Mouse (Mus musculus): ENCODE measurements around the gene Fbln2. TPM values are rescaled to one million over a fixed set of nuclear protein-coding genes. Genes with fewer than 3 reads are reported as not detected.

Gene Fbln2
- polyA plus RNA-seq, 1 experiment from 2014 or later, result 27.4 TPM

DNA sequence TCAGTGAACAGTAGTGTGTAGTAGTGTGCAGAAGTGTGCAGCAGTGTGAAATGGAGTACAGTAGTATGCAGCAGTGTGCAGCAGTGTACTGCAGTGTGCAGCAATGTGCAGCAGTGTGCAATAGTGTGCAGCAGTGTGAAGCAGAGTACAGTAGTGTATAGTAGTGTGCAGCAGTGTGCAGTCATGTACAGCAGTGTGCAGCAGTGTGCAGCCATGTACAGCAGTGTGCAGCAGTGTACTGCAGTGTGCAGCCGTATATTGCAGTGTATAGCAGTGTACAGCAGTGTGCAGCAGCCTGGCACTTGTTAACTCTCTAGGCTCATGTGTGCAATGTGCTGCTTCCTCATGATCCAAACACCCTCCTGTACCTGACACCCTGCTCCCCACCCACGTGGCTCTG lies 13.8 kb upstream of the Fbln2 start:
- H3K4me1 ChIP-seq (replicated peaks), result peaks cover 25% of the 10 kb centered on the region
- H3K36me3 ChIP-seq, result no peaks in the 10 kb centered on the region
- peak; percentile 37; the same call in 1 of the 2 replicates for ATAC-seq (ENCODE audit: low FRiP score)
- H3K4me3 ChIP-seq, result no peak overlapping the region
- no peaks in the 10 kb centered on the region for H3K9me3 ChIP-seq
- no peak overlapping the region for H3K9ac ChIP-seq
- 0 out of 2 replicates have a peak overlapping the region, but pooled peaks have one; percentile 19 for H3K27ac ChIP-seq
- H3K4me2 ChIP-seq, result no peak overlapping the region
- H3K27me3 ChIP-seq, result 0 out of 2 replicates have a peak, but pooled peaks cover 2% of the 10 kb centered on the region
- 57% methylated on average over 2 of the region's 2 CpGs for WGBS

DNA sequence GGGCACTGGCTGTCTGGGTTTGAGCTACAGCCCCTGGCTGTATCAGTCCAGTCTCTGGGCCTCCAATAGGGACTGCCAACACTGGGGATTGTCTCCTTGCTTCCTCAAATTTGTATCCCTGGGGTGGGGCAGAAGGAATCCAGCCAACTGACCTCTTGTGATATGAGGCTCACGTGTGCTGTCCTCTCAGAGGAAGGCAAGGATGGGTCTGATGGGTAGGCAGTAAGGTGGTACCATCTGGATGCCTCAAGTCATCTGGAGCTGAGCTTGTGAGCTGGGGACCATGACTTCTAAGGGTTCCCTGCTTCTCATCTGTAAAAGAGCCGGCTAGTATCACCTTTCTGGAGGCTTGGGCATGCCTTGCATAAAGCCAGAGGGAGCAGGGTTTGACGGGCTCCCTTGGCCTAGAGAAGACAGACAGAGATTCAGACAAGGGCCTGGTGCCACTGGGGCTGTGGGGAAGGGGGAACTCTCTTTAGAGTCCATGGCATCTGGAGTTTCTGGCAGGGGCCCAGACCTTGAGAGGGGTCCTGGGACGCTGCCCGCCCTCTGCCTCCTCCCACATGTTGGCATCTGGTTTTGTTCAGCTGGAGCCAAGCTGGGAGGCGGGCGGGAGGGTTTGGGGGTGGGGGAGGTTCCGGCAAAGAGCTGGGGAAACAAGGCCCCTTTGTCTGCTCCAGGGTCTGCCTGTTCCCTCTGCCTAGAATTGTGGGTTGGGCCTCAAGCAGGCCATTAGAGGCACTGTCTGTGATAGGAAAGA lies 11.6 kb upstream of the Fbln2 start:
- Histone ChIP-seq H3K27me3 (0 out of 2 replicates have a peak, but pooled peaks cover 2% of the 10 kb centered on the region), H3K4me1 (replicated peaks) (peaks cover 25% of the 10 kb centered on the region), H3K27ac (peak overlapping the region; percentile 75), H3K9me3 (no peaks in the 10 kb centered on the region), H3K4me2 (no peak overlapping the region), H3K36me3 (no peaks in the 10 kb centered on the region), H3K9ac (peak overlapping the region; percentile 43; the same call in 1 of the 2 replicates), H3K4me3 (no peak overlapping the region)
- ATAC-seq (ENCODE audit: low FRiP score), result peak; percentile 76
- WGBS, result 22% methylated on average over 8 of the region's 8 CpGs

DNA sequence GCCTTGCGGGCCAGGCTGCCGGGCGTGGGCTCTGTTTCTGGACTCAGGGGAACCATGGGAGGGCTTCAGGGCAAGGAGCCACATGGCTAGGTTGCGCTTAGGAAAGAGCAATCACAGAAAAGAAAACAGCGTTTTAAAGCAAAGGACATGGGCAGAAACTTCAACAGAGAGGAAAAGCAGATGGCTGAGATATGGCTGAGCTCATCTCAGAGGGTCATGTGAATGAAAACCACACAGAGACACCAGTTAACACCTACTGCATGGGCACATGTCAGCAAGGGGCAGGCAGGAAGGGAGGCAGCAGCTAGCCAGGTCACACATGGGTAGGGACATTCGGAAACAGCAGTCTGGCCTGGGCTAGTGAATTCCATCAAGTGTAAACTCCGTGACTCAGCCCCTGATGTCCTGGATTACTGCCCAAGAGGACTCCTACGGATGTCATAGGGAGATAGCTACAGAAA lies 10.3 kb upstream of the Fbln2 start:
- ATAC-seq (ENCODE audit: low FRiP score), result no peak
- Histone ChIP-seq H3K9me3 (no peaks in the 10 kb centered on the region), H3K9ac (no peak overlapping the region), H3K4me3 (no peak overlapping the region), H3K27ac (no peak overlapping the region), H3K4me2 (no peak overlapping the region), H3K27me3 (0 out of 2 replicates have a peak, but pooled peaks cover 2% of the 10 kb centered on the region), H3K36me3 (no peaks in the 10 kb centered on the region), H3K4me1 (replicated peaks) (peaks cover 25% of the 10 kb centered on the region)
- 78% methylated on average over 8 of the region's 8 CpGs for WGBS

DNA sequence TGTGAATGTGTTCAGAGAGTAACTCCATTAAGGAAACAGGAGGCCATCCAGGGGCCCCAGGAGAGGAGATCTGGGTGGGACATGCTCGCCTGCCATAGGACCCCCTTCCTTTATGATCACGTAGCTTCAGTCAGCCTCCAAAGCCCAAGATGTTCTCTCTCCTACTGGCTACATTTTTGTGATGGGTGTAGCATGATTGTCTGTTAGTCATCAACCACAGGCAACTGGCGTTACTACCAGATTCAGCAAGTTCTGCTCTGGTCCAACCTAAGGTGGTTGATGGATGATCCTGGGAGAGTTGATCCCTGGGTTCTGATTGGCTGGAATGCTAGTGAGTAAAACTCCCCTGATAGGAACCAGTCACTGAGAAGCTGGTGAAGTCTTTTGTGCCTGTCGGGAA lies 9.7 kb upstream of the Fbln2 start:
- ATAC-seq (ENCODE audit: low FRiP score), result no peak
- Histone ChIP-seq H3K4me3 (no peak overlapping the region), H3K9me3 (no peaks in the 10 kb centered on the region), H3K9ac (no peak overlapping the region), H3K36me3 (no peaks in the 10 kb centered on the region), H3K4me1 (replicated peaks) (peaks cover 25% of the 10 kb centered on the region), H3K27ac (no peak overlapping the region), H3K4me2 (no peak overlapping the region), H3K27me3 (0 out of 2 replicates have a peak, but pooled peaks cover 2% of the 10 kb centered on the region)
- WGBS, result 93% methylated on average over 4 of the region's 4 CpGs

DNA sequence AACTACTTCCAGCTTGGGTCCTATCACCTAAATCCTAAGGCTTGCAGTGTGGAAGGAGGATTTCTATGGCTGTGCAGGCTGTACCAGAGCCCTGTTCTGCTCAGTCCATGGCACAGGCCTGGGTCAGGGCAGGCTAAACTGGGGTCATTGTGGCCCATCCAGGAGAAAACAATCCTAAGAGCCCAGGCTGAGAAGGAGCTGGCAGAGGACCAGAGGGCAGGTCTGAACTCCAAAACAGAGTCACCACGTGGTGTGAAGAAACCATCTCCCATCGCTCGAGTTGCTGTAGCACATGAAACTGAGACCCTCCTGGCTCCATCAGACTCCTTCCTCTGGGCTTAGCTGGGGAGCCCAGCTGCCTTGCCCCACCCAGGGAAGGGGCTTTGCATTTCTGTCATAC lies 6.9 kb upstream of the Fbln2 start:
- H3K27ac ChIP-seq, result no peak overlapping the region
- no peaks in the 10 kb centered on the region for H3K9me3 ChIP-seq
- H3K4me2 ChIP-seq, result no peak overlapping the region
- WGBS, result 68% methylated on average over 3 of the region's 3 CpGs
- no peak for ATAC-seq (ENCODE audit: low FRiP score)
- H3K36me3 ChIP-seq, result no peaks in the 10 kb centered on the region
- no peak overlapping the region for H3K4me3 ChIP-seq
- no peak overlapping the region for H3K9ac ChIP-seq
- H3K27me3 ChIP-seq, result no peaks in the 10 kb centered on the region
- peaks cover 26% of the 10 kb centered on the region for H3K4me1 ChIP-seq (replicated peaks)

DNA sequence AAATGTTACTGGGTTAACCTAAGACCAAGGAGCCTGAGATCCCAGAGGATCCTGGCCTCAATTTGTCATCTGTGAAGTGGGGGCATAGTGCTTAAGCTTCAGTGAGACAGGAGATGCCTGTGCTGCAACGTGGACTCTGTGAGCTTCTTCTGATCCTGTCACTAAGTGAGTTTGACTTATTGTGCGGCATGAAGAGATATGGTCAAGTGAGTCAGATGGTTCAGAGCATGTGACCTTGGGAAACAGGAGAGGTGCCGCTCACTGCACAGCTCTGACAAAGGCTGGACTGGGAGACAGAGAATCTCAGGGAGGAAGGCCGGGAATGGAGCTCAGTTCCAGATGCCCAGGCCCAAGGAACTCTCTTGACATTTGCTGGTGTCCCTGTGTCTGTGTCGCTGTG lies 6.5 kb upstream of the Fbln2 start:
- Histone ChIP-seq H3K27me3 (peaks cover 3% of the 10 kb centered on the region; the same call in 1 of the 2 replicates), H3K9ac (no peak overlapping the region), H3K4me2 (no peak overlapping the region), H3K9me3 (no peaks in the 10 kb centered on the region), H3K27ac (no peak overlapping the region), H3K36me3 (no peaks in the 10 kb centered on the region), H3K4me3 (no peak overlapping the region), H3K4me1 (replicated peaks) (peaks cover 22% of the 10 kb centered on the region)
- ATAC-seq (ENCODE audit: low FRiP score), result no peak
- 81% methylated on average over 5 of the region's 5 CpGs for WGBS

DNA sequence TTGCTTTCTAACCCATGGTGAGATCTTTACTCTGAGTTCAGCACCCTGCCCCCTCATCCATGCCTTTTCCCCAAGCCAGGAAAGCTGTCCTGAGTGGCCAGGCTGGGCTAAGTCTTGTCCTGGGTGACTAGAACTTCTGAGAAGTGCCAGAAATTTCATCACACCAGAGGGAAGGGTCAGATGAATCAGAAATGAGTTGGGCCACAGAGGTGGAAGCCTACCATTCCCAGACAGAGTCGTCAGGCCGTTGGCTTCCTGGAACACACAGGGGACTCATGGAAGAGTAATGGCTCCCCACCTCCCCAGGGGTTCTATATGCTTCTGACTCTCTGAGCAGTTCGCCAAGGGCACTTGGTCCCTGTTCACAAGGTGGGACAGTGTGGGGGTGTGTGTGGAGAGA lies 4.8 kb upstream of the Fbln2 start:
- no peaks in the 10 kb centered on the region for H3K36me3 ChIP-seq
- no peak overlapping the region for H3K4me3 ChIP-seq
- 46% methylated on average over 3 of the region's 3 CpGs for WGBS
- no peak for ATAC-seq (ENCODE audit: low FRiP score)
- H3K27ac ChIP-seq, result no peak overlapping the region
- peaks cover 11% of the 10 kb centered on the region for H3K4me1 ChIP-seq (replicated peaks)
- H3K4me2 ChIP-seq, result no peak overlapping the region
- H3K9ac ChIP-seq, result no peak overlapping the region
- H3K27me3 ChIP-seq, result peaks cover 13% of the 10 kb centered on the region; the same call in 1 of the 2 replicates
- no peaks in the 10 kb centered on the region for H3K9me3 ChIP-seq

DNA sequence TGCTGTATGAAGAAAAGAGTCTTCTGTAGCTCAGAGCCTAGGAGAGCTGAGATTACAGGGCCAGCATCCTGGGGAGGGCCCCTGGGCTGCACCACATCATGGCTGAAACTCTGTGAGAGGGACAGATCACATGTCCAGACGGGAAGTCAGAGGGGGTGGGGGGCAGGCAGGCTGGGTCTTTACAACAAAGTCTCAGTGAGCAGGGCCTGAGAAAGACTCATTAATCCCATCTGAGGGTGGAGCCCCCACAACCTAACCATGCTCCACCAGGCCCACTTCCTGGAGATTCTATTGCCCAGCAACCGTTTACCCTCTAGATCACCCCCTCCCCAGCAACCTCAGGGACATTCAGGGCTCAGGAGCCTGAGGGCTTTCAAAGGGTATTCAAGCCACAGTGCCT lies 2.5 kb upstream of the Fbln2 start:
- no peaks in the 10 kb centered on the region for H3K36me3 ChIP-seq
- WGBS, result 6% methylated on average over 2 of the region's 2 CpGs
- no peak overlapping the region for H3K4me2 ChIP-seq
- peaks cover 27% of the 10 kb centered on the region for H3K27me3 ChIP-seq
- no peak overlapping the region for H3K27ac ChIP-seq
- no peak overlapping the region for H3K9ac ChIP-seq
- H3K9me3 ChIP-seq, result no peaks in the 10 kb centered on the region
- peaks cover 25% of the 10 kb centered on the region for H3K4me1 ChIP-seq (replicated peaks)
- H3K4me3 ChIP-seq, result no peak overlapping the region
- ATAC-seq (ENCODE audit: low FRiP score), result no peak

DNA sequence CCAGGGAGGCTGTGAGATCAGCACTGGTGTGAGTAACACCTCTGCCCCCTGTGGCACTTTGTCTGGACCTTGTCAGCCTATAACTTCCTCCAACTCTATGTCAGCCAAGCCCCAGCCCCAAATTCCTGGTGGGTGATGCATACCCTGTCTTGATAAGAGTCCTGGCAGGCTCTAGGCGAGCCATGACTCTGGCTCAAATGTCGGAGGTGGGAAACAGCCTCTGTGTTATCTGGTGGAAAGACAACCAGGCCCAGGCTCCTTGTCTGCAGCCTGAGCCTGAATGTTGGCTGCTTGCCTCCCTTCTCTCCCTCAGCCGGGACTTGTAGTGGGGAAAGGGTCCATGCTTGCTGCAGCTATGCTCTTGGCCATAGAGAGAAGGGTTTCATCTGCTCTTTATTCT lies 1.4 kb upstream of the Fbln2 start:
- no peak overlapping the region for H3K4me3 ChIP-seq
- 76% methylated on average over 3 of the region's 3 CpGs for WGBS
- no peak for ATAC-seq (ENCODE audit: low FRiP score)
- H3K9me3 ChIP-seq, result no peaks in the 10 kb centered on the region
- H3K27me3 ChIP-seq, result peaks cover 27% of the 10 kb centered on the region
- no peak overlapping the region for H3K4me2 ChIP-seq
- no peaks in the 10 kb centered on the region for H3K36me3 ChIP-seq
- no peak overlapping the region for H3K9ac ChIP-seq
- no peak overlapping the region for H3K27ac ChIP-seq
- H3K4me1 ChIP-seq (replicated peaks), result peaks cover 27% of the 10 kb centered on the region

DNA sequence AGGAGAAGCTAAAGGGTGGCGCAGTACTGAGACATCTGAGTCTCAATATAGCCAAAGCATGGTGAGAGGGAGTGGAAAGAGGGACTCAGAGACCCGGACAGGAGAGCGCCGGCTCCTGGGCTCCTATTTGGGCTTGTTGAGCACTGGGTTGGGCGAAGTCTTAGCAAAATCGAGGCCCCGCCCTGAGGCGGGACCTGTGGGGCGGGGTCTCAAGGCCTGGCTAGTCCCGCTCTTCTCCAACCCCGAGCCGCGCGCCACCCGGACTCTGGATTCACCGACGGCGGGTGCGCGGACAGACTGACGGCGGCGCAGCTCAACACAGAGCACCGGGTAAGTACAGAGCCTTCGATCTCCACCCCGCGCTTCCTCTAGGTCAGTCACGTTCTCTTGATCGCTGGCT lies 316 bp downstream of the Fbln2 start:
- Histone ChIP-seq H3K4me1 (replicated peaks) (peaks cover 27% of the 10 kb centered on the region), H3K9ac (peak overlapping the region; percentile 62), H3K4me2 (peak overlapping the region; percentile 52), H3K4me3 (peak overlapping the region; percentile 36), H3K27me3 (peaks cover 27% of the 10 kb centered on the region), H3K36me3 (no peaks in the 10 kb centered on the region), H3K9me3 (no peaks in the 10 kb centered on the region), H3K27ac (no peak overlapping the region)
- ATAC-seq (ENCODE audit: low FRiP score), result peak; percentile 61
- 3% methylated on average over 29 of the region's 29 CpGs for WGBS

DNA sequence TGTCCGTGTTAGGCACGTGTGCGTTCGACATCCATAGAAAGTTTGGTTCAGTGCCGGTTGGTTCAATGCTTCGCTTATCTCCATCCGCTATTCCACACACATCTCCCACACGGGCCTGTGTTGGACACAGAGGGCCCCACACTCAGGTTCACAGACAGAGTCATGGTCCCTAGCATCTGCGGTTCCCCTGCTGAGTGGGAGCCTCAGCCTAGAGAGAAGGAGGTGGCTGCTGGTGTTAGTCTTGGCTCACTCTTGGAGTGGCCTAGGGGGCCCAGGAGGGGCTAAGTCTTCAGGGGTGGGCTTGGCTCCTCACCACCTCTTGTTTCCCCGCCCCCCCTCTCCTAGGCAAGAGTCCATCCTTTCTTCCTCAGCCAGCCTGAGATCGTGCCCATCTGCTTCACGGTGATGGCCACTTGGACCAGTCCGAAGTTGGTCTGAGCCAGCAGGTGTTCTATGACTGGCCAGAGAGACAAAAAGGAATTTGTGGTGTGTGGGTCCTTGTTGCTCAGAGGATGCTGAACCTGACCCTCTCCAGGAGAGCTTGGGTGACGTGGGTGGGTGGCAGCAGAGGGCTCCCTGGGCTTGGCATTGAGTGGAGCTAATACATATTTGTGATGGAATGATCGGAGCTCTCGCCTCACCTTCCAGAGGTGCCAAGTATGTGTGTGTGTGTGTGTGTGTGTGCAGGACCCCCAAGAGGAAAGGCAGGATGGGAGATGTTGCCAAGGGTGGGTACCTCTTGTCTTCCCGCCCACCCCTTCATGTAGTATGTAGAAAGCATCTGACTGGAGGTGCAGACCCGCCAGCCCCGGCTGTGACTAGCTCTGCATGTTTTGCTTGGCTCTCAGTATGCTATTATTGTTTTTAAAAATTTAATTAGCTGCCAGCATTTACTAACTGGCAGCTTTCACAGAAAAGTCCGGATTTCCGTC lies 1.3 kb downstream of the Fbln2 start:
- WGBS, result 67% methylated on average over 21 of the region's 21 CpGs
- Histone ChIP-seq H3K27ac (no peak overlapping the region), H3K27me3 (peaks cover 27% of the 10 kb centered on the region), H3K4me2 (peak overlapping the region; percentile 52), H3K4me1 (replicated peaks) (peaks cover 32% of the 10 kb centered on the region), H3K4me3 (peak overlapping the region; percentile 36), H3K9ac (no peak overlapping the region), H3K36me3 (no peaks in the 10 kb centered on the region), H3K9me3 (no peaks in the 10 kb centered on the region)
- no peak for ATAC-seq (ENCODE audit: low FRiP score)

DNA sequence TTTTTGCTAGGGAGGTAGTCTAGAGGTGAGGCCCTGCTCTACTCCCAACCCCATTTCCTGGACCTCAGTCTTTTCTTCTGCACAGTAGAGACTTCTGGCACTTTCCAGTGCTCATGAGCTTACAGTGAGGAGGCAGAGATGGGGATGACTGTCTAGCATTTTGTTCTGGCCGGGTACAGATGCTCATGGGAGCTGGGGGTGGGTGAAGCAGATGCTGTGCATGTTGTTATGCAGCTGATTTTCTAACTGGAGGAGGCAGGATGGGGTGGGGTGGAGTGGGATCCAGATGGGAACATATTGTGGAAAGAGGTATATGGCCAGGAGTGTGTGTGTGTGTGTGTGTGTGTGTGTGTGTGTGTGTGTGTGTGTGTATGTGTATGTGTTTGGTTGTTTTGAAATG lies 3.2 kb downstream of the Fbln2 start:
- Histone ChIP-seq H3K4me1 (replicated peaks) (peaks cover 28% of the 10 kb centered on the region), H3K4me2 (no peak overlapping the region), H3K9ac (no peak overlapping the region), H3K27me3 (peaks cover 26% of the 10 kb centered on the region), H3K9me3 (no peaks in the 10 kb centered on the region), H3K4me3 (no peak overlapping the region), H3K27ac (no peak overlapping the region), H3K36me3 (no peaks in the 10 kb centered on the region)
- ATAC-seq (ENCODE audit: low FRiP score), result no peak
- WGBS, result 50% methylated on average over 1 of the region's 1 CpGs
